ENCODE assay signal across 8 mouse cellular contexts in the genomic region with DNA sequence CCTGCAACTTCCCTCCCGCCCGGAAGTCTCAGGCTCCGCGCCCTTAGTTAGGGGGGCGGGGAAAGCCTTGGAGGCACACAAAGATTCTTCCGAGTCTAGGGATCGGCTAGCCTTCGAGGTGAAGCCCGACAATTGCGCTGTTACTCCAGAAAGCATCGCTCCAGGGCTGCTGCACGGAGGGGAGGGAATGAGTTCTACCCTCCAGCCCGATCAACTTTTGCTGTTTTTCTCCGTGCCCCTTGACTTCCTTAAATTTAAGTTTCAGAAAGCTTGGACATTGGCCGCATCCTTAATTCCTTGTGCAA. TPM values are rescaled to one million over a fixed set of nuclear protein-coding genes. Genes with fewer than 3 reads are reported as not detected.
DNase-seq lines count a peak whose midpoint lies in the region; ATAC-seq and TF ChIP-seq lines count a peak whose summit lies in the region.

No protein-coding gene starts in this region.

- ATAC-seq in forebrain, embryonic 13.5 days, result no peak
- no peak for ATAC-seq in liver, embryonic 14.5 days (ENCODE audit: insufficient read depth)

- DNase-seq in heart, embryonic 10.5 days (ENCODE audit: low spot score), result no peak
- no peak for DNase-seq in heart, adult 18-20 months
- DNase-seq in liver, embryonic 14.5 days (ENCODE audit: low read depth in 3 of 3, low spot score in 3 of 3), result no peak
- DNase-seq in ovary, adult 18-20 months (ENCODE audit: low spot score), result no peak
- no peak for DNase-seq in urinary bladder, postnatal 10 days (ENCODE audit: low spot score)
- no peak for DNase-seq in left cerebral cortex, adult 9 months (ENCODE audit: low spot score in 2 of 2)

- no peak for TF ChIP-seq CTCF in C2C12 (IDR thresholded peaks at IDR 0.05; ENCODE audit: control insufficient read depth, insufficient read depth, insufficient read length)
- no peak; the same call in 1 of the 2 replicates for TF ChIP-seq CTCF in liver, embryonic 14.5 days (IDR thresholded peaks at IDR 0.05; ENCODE audit: low read depth)

- peak overlapping the region; percentile 94 for H3K4me3 ChIP-seq in heart, embryonic 10.5 days
- H3K4me3 ChIP-seq in C2C12 (ENCODE audit: insufficient read depth, poor library complexity, severe bottlenecking), result peak overlapping the region; percentile 36
- H3K4me3 ChIP-seq in forebrain, embryonic 13.5 days, result peak overlapping the region; percentile 89
- peak overlapping the region; percentile 76 to 92 for H3K4me3 ChIP-seq in liver, embryonic 14.5 days (ENCODE audit: insufficient read depth in 1 of 2, low read depth in 2 of 2, low read length in 2 of 2)

- H3K9me3 ChIP-seq in heart, embryonic 10.5 days, result no peaks in the 10 kb centered on the region
- no peaks in the 10 kb centered on the region for H3K9me3 ChIP-seq in forebrain, embryonic 13.5 days (replicated peaks)
- H3K9me3 ChIP-seq in liver, embryonic 14.5 days (ENCODE audit: control insufficient read depth, low read length), result no peaks in the 10 kb centered on the region

- peaks cover 36% of the 10 kb centered on the region for H3K4me1 ChIP-seq in heart, embryonic 10.5 days
- peaks cover 34% of the 10 kb centered on the region for H3K4me1 ChIP-seq in forebrain, embryonic 13.5 days
- H3K4me1 ChIP-seq in liver, embryonic 14.5 days (replicated peaks; ENCODE audit: control insufficient read depth in 2 of 2, insufficient read depth in 2 of 2, low read length in 1 of 2), result peaks cover 29% of the 10 kb centered on the region in 2 experiments

- no peaks in the 10 kb centered on the region for H3K27me3 ChIP-seq in heart, embryonic 10.5 days (ENCODE audit: insufficient read depth, poor library complexity, severe bottlenecking)
- no peaks in the 10 kb centered on the region for H3K27me3 ChIP-seq in C2C12 (ENCODE audit: control insufficient read depth, insufficient read depth, insufficient read length)
- H3K27me3 ChIP-seq in forebrain, embryonic 13.5 days, result no peaks in the 10 kb centered on the region
- H3K27me3 ChIP-seq in liver, embryonic 14.5 days (ENCODE audit: control insufficient read depth, insufficient read depth, low read length), result no peaks in the 10 kb centered on the region

- peaks cover 29% of the 10 kb centered on the region for H3K79me2 ChIP-seq in C2C12 (ENCODE audit: control insufficient read depth, insufficient read depth)

- WGBS in heart, embryonic 10.5 days, result under 1% methylated on average over 15 of the region's 15 CpGs
- 1% methylated on average over 15 of the region's 15 CpGs for WGBS in forebrain, embryonic 13.5 days
- WGBS in liver, embryonic 14.5 days (ENCODE audit: insufficient replicate concordance), result under 1% methylated on average over 15 of the region's 15 CpGs

- H3K79me3 ChIP-seq in C2C12 (ENCODE audit: low read depth), result peaks cover 16% of the 10 kb centered on the region

- H3K9ac ChIP-seq in forebrain, embryonic 13.5 days, result peak overlapping the region; percentile 68
- H3K9ac ChIP-seq in liver, embryonic 14.5 days (replicated peaks), result peak overlapping the region; percentile 68

- no peak for TF ChIP-seq EP300 in liver, embryonic 14.5 days (IDR thresholded peaks at IDR 0.05; ENCODE audit: low read depth)

- peak overlapping the region; percentile 92 for H3K4me2 ChIP-seq in forebrain, embryonic 13.5 days
- H3K4me2 ChIP-seq in liver, embryonic 14.5 days (ENCODE audit: low read depth), result peak overlapping the region; percentile 97

- H3K36me3 ChIP-seq in heart, embryonic 10.5 days, result no peaks in the 10 kb centered on the region
- H3K36me3 ChIP-seq in C2C12 (ENCODE audit: control insufficient read depth, insufficient read depth), result no peaks in the 10 kb centered on the region
- H3K36me3 ChIP-seq in forebrain, embryonic 13.5 days (ENCODE audit: poor library complexity, severe bottlenecking), result no peaks in the 10 kb centered on the region
- no peaks in the 10 kb centered on the region for H3K36me3 ChIP-seq in liver, embryonic 14.5 days (replicated peaks; ENCODE audit: control insufficient read depth, insufficient read depth, low read depth)

- H3K27ac ChIP-seq in heart, embryonic 10.5 days, result peak overlapping the region; percentile 96
- H3K27ac ChIP-seq in forebrain, embryonic 13.5 days, result peak overlapping the region; percentile 99
- H3K27ac ChIP-seq in liver, embryonic 14.5 days, result peak overlapping the region; percentile 98

- peak overlapping the region; percentile 65 for H3ac ChIP-seq in C2C12 (ENCODE audit: control insufficient read depth, insufficient read length, low read depth)

TF ChIP-seq in C2C12, 6 proteins besides CTCF, POLR2A, EP300 and RAD21:
- no peak for TF ChIP-seq CEBPB (IDR thresholded peaks at IDR 0.05; ENCODE audit: low read depth)
- TF ChIP-seq MYOG (IDR thresholded peaks at IDR 0.05; ENCODE audit: control insufficient read depth, extremely low read depth, insufficient read length), result no peak
- no peak for TF ChIP-seq MAX (IDR thresholded peaks at IDR 0.05)
- TF ChIP-seq USF1 (IDR thresholded peaks at IDR 0.05; ENCODE audit: low read depth), result no peak

RNA-seq across cellular contexts. Expression of gene Sin3a, which starts 1.9 kb away (rescaled TPM):
- polyA plus RNA-seq in heart, embryonic 10.5 days (2016; fragmentation: Nextera tagmentation; extraction: Ambion mirVana), result 36.2 and 38.1 TPM in 2 replicates
- total RNA-seq in heart, adult 18-20 months (2021), result 10 to 100 TPM; 23.0 to 23.6 TPM
- polyA plus RNA-seq in C2C12 (2012; fragmentation: generic; extraction: Trizol), result 16.6 TPM
- 33.8 and 43.9 TPM in 2 replicates for polyA plus RNA-seq in forebrain, embryonic 13.5 days (2015; fragmentation: Nextera tagmentation; extraction: Ambion mirVana)
- polyA plus RNA-seq in liver, embryonic 14.5 days (2012; rRNA removed), result 20.5 and 21.6 TPM in 2 replicates
- 14.9 and 16.9 TPM in 2 replicates for polyA plus RNA-seq in liver, embryonic 14.5 days (2014; fragmentation: Nextera tagmentation; extraction: Ambion mirVana)

RNA-seq across cellular contexts. Expression of gene Man2c1, which starts 56.7 kb away (rescaled TPM):
- polyA plus RNA-seq in heart, embryonic 10.5 days (2016; fragmentation: Nextera tagmentation; extraction: Ambion mirVana), result 73.7 and 78.3 TPM in 2 replicates
- total RNA-seq in heart, adult 18-20 months (2021), result 10 to 100 TPM; 42.6 to 43.3 TPM
- 28.5 TPM for polyA plus RNA-seq in C2C12 (2012; fragmentation: generic; extraction: Trizol)
- polyA plus RNA-seq in forebrain, embryonic 13.5 days (2015; fragmentation: Nextera tagmentation; extraction: Ambion mirVana), result 51.6 and 54.3 TPM in 2 replicates
- polyA plus RNA-seq in liver, embryonic 14.5 days (2012; rRNA removed), result 27.1 and 35.4 TPM in 2 replicates
- 7.4 and 11.5 TPM in 2 replicates for polyA plus RNA-seq in liver, embryonic 14.5 days (2014; fragmentation: Nextera tagmentation; extraction: Ambion mirVana)

Comparison
In these comparisons a context has a peak if more than half of its experiments do, and no peak if none do; other contexts are left out.
1. H3K4me3 ChIP-seq: peak in every context shown above with its lines; median percentile 94 in heart, embryonic 10.5 days; 89 in forebrain, embryonic 13.5 days; 84 in liver, embryonic 14.5 days; 36 in C2C12.